Mouse (Mus musculus): ENCODE measurements around the gene Olfr218. TPM values are rescaled to one million over a fixed set of nuclear protein-coding genes. Genes with fewer than 3 reads are reported as not detected.

The Olfr218 gene
- polyA plus RNA-seq, 1 experiment, result not detected

- 98% methylated on average over 3 of the region's 3 CpGs for WGBS
- Histone ChIP-seq H3K4me3 (ENCODE audit: insufficient read depth, low read depth, low read length) (no peak overlapping the region), H3K4me1 (ENCODE audit: control insufficient read depth, insufficient read depth, low read length) (no peaks in the 10 kb centered on the region), H3K27ac (ENCODE audit: insufficient read depth, low read depth, low read length) (no peak overlapping the region)
- TF ChIP-seq CTCF (IDR thresholded peaks at IDR 0.05; ENCODE audit: insufficient read depth, low read depth, low read length), result no peak
- TF ChIP-seq POLR2A (IDR thresholded peaks at IDR 0.05; ENCODE audit: insufficient read depth, low read depth, low read length), result no peak
These were observed 52.3 kb downstream of the Olfr218 start for GRCm38 (mm10) chr1:173249888-173250287.

Other genes with a start within 250 kb of the Olfr218 start
- gene Olfr16, start 247.4 kb upstream of the Olfr218 start, polyA plus RNA-seq (2012; ENCODE audit: insufficient read depth, insufficient read length, low replicate concordance, missing spikeins), result not detected in 2 replicates
- gene Olfr1408, start 60.4 kb upstream of the Olfr218 start, polyA plus RNA-seq (2012; ENCODE audit: insufficient read depth, insufficient read length, low replicate concordance, missing spikeins), result not detected in 2 replicates
- not detected in 2 replicates for gene Olfr1406, start 7.2 kb upstream of the Olfr218 start, polyA plus RNA-seq (2012; ENCODE audit: insufficient read depth, insufficient read length, low replicate concordance, missing spikeins)
- gene Olfr1404, start 14.6 kb downstream of the Olfr218 start, polyA plus RNA-seq (2012; ENCODE audit: insufficient read depth, insufficient read length, low replicate concordance, missing spikeins), result not detected in 2 replicates
- not detected in 2 replicates for gene Fcer1a, start 29.4 kb downstream of the Olfr218 start, polyA plus RNA-seq (2012; ENCODE audit: insufficient read depth, insufficient read length, low replicate concordance, missing spikeins)
- gene Olfr418, start 68.2 kb downstream of the Olfr218 start, polyA plus RNA-seq (2012; ENCODE audit: insufficient read depth, insufficient read length, low replicate concordance, missing spikeins), result not detected in 2 replicates
- not detected in 2 replicates for gene Mptx2, start 80.0 kb downstream of the Olfr218 start, polyA plus RNA-seq (2012; ENCODE audit: insufficient read depth, insufficient read length, low replicate concordance, missing spikeins)
- not detected in 2 replicates for gene Ackr1, start 135.9 kb downstream of the Olfr218 start, polyA plus RNA-seq (2012; ENCODE audit: insufficient read depth, insufficient read length, low replicate concordance, missing spikeins)
- not detected in 2 replicates for gene Aim2, start 153.1 kb downstream of the Olfr218 start, polyA plus RNA-seq (2012; ENCODE audit: insufficient read depth, insufficient read length, low replicate concordance, missing spikeins)
- gene Cadm3, start 169.9 kb downstream of the Olfr218 start, polyA plus RNA-seq (2012; ENCODE audit: insufficient read depth, insufficient read length, low replicate concordance, missing spikeins), result 88.8 TPM in 1 of 2 replicates, not detected in the other